Mouse (Mus musculus): ENCODE results near the gene Exd1. TPM values are rescaled to one million over a fixed set of nuclear protein-coding genes. Genes with fewer than 3 reads are reported as not detected.
A peak's percentile ranks its signal among the peaks of the same experiment; 100 is the strongest.

Gene Exd1
- 1.0 TPM in 2 replicates for polyA plus RNA-seq (2015; fragmentation: Nextera tagmentation; extraction: Ambion mirVana)

DNA sequence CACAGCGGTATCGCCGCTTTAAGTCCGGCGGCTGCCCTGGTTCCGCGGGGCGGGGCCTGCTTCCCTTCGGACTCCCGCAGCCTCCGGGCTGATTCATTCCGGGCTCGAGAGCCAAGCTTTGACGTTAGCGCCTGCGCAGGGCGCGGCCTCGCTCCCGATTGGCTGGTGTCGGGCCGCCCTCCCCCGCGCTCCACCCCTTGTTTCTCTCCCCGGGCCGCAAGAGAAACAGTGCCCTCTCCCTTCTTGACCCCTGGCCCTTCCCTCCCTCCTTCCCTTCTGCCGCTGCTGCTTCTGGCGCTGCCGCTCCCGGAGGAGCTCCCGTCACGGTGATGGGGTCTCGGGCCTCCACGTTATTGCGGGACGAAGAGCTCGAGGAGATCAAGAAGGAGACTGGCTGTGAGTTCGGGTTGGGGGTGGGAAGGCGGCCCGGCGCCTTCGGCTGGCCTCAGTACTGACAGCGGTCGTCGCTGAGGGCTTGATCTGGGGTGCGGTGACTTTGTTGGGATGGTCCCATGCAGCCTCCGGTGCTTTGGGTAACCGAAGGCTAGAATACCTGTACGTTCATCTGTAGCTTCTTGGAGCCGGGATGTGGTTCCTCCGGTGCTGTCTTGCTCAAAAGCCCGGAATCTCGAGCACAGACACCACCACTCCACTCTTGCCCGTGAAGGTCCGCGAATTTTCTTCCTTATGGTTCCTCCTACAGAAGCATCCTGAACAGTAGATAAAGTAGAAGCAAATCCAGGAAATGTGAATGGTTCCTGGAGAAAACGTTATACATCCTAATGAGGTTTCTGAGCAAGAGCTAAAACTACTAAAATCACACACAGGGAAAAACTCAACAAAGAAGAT lies at the start of gene Exd1, which contains the start of gene Chp1:
Exd1 (minus strand) TSS at position 106 of the 849 bp plus-strand sequence.
Chp1 (plus strand) TSS at position 176 of the 849 bp plus-strand sequence.
- Histone ChIP-seq H3K36me3 (ENCODE audit: control insufficient read depth, insufficient read depth, low read length) (no peaks in the 10 kb centered on the region), H3K27me3 (ENCODE audit: control insufficient read depth, insufficient read depth, low read depth, low read length) (no peaks in the 10 kb centered on the region), H3K9me3 (replicated peaks; ENCODE audit: control insufficient read depth, low read length, poor library complexity, severe bottlenecking) (no peaks in the 10 kb centered on the region), H3K9ac (ENCODE audit: low read depth, low read length) (peak within 1 kb of the TSS; percentile 88), H3K4me2 (ENCODE audit: low read length) (peak within 1 kb of the TSS; percentile 74), H3K4me3 (ENCODE audit: low read depth, low read length) (peak within 1 kb of the TSS; percentile 83), H3K27ac (ENCODE audit: low read length) (peak within 1 kb of the TSS; percentile 81), H3K4me1 (ENCODE audit: control insufficient read depth, insufficient read depth, low read length) (peaks cover 16% of the 10 kb centered on the region)
- WGBS, result under 1% methylated on average over 57 of the region's 57 CpGs
- ATAC-seq, result peak; percentile 99

- Histone ChIP-seq H3K36me3 (ENCODE audit: control insufficient read depth, insufficient read depth, low read length) (peaks cover 13% of the 10 kb centered on the region; the same call in 1 of the 2 replicates), H3K9ac (ENCODE audit: low read depth, low read length) (no peak overlapping the region), H3K4me3 (ENCODE audit: low read depth, low read length) (no peak overlapping the region), H3K9me3 (replicated peaks; ENCODE audit: control insufficient read depth, low read length, poor library complexity, severe bottlenecking) (no peaks in the 10 kb centered on the region), H3K27ac (ENCODE audit: low read length) (no peak overlapping the region), H3K4me2 (ENCODE audit: low read length) (no peak overlapping the region), H3K4me1 (ENCODE audit: control insufficient read depth, insufficient read depth, low read length) (peaks cover 32% of the 10 kb centered on the region), H3K27me3 (ENCODE audit: control insufficient read depth, insufficient read depth, low read depth, low read length) (no peaks in the 10 kb centered on the region)
- ATAC-seq, result no peak
- WGBS, result 92% methylated on average over 8 of the region's 8 CpGs
Observed at GRCm38 (mm10) chr2:119596781-119597330, 49.4 kb upstream of the Exd1 start.

DNA sequence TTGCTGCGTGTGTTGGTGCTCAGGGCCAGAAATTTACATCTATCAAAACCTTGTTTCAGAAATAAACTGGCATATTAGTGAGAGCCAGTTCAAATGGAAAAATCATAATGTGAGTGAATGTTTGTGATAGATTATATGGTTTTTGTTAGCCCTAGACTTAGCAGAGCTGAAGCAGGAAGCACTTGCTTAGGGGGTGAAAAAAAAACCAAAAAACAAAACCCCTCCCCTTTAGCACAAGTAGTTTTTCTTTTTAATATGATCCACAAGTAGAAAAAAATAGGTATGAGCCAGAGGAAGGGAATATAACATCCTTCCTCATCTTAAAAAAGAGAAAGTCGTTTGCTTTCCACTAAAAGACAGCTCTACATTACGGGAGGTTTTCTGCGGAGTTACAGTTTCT lies 47.9 kb upstream of the Exd1 start:
- H3K9ac ChIP-seq (ENCODE audit: low read depth, low read length), result peak overlapping the region; percentile 15; the same call in 1 of the 2 replicates
- H3K36me3 ChIP-seq (ENCODE audit: control insufficient read depth, insufficient read depth, low read length), result peaks cover 18% of the 10 kb centered on the region; the same call in 1 of the 2 replicates
- no peak overlapping the region for H3K27ac ChIP-seq (ENCODE audit: low read length)
- H3K27me3 ChIP-seq (ENCODE audit: control insufficient read depth, insufficient read depth, low read depth, low read length), result no peaks in the 10 kb centered on the region
- H3K4me2 ChIP-seq (ENCODE audit: low read length), result peak overlapping the region; percentile 71
- H3K4me3 ChIP-seq (ENCODE audit: low read depth, low read length), result peak overlapping the region; percentile 80
- peaks cover 21% of the 10 kb centered on the region for H3K4me1 ChIP-seq (ENCODE audit: control insufficient read depth, insufficient read depth, low read length)
- ATAC-seq, result no peak
- 50% methylated on average over 4 of the region's 4 CpGs for WGBS
- no peaks in the 10 kb centered on the region for H3K9me3 ChIP-seq (replicated peaks; ENCODE audit: control insufficient read depth, low read length, poor library complexity, severe bottlenecking)

GRCm38 (mm10) chr2:119594113-119594981 lies 46.9 kb upstream of the Exd1 start:
- peaks cover 21% of the 10 kb centered on the region for H3K4me1 ChIP-seq (ENCODE audit: control insufficient read depth, insufficient read depth, low read length)
- H3K9me3 ChIP-seq (replicated peaks; ENCODE audit: control insufficient read depth, low read length, poor library complexity, severe bottlenecking), result no peaks in the 10 kb centered on the region
- peak overlapping the region; percentile 71 for H3K4me2 ChIP-seq (ENCODE audit: low read length)
- ATAC-seq, result peak; percentile 98
- under 1% methylated on average over 60 of the region's 61 CpGs for WGBS
- peaks cover 15% of the 10 kb centered on the region for H3K36me3 ChIP-seq (ENCODE audit: control insufficient read depth, insufficient read depth, low read length)
- H3K27ac ChIP-seq (ENCODE audit: low read length), result peak overlapping the region; percentile 83
- H3K4me3 ChIP-seq (ENCODE audit: low read depth, low read length), result peak overlapping the region; percentile 80
- H3K27me3 ChIP-seq (ENCODE audit: control insufficient read depth, insufficient read depth, low read depth, low read length), result no peaks in the 10 kb centered on the region
- peak overlapping the region; percentile 90 for H3K9ac ChIP-seq (ENCODE audit: low read depth, low read length)

- Histone ChIP-seq H3K27ac (ENCODE audit: low read length) (peak overlapping the region; percentile 76), H3K4me1 (ENCODE audit: control insufficient read depth, insufficient read depth, low read length) (peaks cover 21% of the 10 kb centered on the region), H3K27me3 (ENCODE audit: control insufficient read depth, insufficient read depth, low read depth, low read length) (no peaks in the 10 kb centered on the region), H3K9me3 (replicated peaks; ENCODE audit: control insufficient read depth, low read length, poor library complexity, severe bottlenecking) (no peaks in the 10 kb centered on the region), H3K4me3 (ENCODE audit: low read depth, low read length) (peak overlapping the region; percentile 80), H3K36me3 (ENCODE audit: control insufficient read depth, insufficient read depth, low read length) (peaks cover 12% of the 10 kb centered on the region), H3K4me2 (ENCODE audit: low read length) (peak overlapping the region; percentile 55), H3K9ac (ENCODE audit: low read depth, low read length) (no peak overlapping the region; the same call in 1 of the 2 replicates)
- 9% methylated on average over 7 of the region's 7 CpGs for WGBS
- ATAC-seq, result peak; percentile 37
Observed at GRCm38 (mm10) chr2:119593765-119594112, 46.3 kb upstream of the Exd1 start.

GRCm38 (mm10) chr2:119591247-119591646 lies 43.8 kb upstream of the Exd1 start:
- H3K4me3 ChIP-seq (ENCODE audit: low read depth, low read length), result no peak overlapping the region
- no peak overlapping the region for H3K9ac ChIP-seq (ENCODE audit: low read depth, low read length)
- no peaks in the 10 kb centered on the region for H3K27me3 ChIP-seq (ENCODE audit: control insufficient read depth, insufficient read depth, low read depth, low read length)
- H3K36me3 ChIP-seq (ENCODE audit: control insufficient read depth, insufficient read depth, low read length), result peaks cover 5% of the 10 kb centered on the region
- peaks cover 17% of the 10 kb centered on the region for H3K4me1 ChIP-seq (ENCODE audit: control insufficient read depth, insufficient read depth, low read length)
- no peak overlapping the region for H3K4me2 ChIP-seq (ENCODE audit: low read length)
- no peak for ATAC-seq
- H3K9me3 ChIP-seq (replicated peaks; ENCODE audit: control insufficient read depth, low read length, poor library complexity, severe bottlenecking), result no peaks in the 10 kb centered on the region
- WGBS, result 88% methylated on average over 3 of the region's 3 CpGs
- no peak overlapping the region for H3K27ac ChIP-seq (ENCODE audit: low read length)

DNA sequence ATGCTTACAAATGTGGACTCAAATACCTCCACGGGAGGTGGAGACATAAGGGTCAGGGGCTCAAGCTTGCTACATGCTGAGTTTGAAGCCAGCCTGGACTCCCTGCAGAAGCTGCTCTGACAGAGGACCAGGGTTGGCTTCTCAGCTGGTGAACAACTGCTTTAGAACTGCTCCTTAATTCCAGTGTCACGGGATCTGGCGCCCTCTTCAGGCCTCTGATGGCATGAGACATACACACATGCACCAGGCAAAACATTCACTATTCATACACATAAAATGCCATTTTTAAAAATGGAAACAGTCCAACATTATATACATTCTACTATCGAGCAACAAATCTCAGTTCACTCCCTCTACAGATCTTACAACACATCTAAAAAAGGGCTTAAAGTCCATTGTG lies 40.0 kb upstream of the Exd1 start:
- no peak overlapping the region for H3K4me3 ChIP-seq (ENCODE audit: low read depth, low read length)
- peaks cover 5% of the 10 kb centered on the region for H3K36me3 ChIP-seq (ENCODE audit: control insufficient read depth, insufficient read depth, low read length)
- H3K4me2 ChIP-seq (ENCODE audit: low read length), result no peak overlapping the region
- 14% methylated on average over 4 of the region's 4 CpGs for WGBS
- H3K27me3 ChIP-seq (ENCODE audit: control insufficient read depth, insufficient read depth, low read depth, low read length), result no peaks in the 10 kb centered on the region
- H3K27ac ChIP-seq (ENCODE audit: low read length), result no peak overlapping the region
- H3K4me1 ChIP-seq (ENCODE audit: control insufficient read depth, insufficient read depth, low read length), result no peaks in the 10 kb centered on the region
- no peaks in the 10 kb centered on the region for H3K9me3 ChIP-seq (replicated peaks; ENCODE audit: control insufficient read depth, low read length, poor library complexity, severe bottlenecking)
- no peak for ATAC-seq
- H3K9ac ChIP-seq (ENCODE audit: low read depth, low read length), result no peak overlapping the region

GRCm38 (mm10) chr2:119584282-119584681 lies 36.9 kb upstream of the Exd1 start:
- no peaks in the 10 kb centered on the region for H3K9me3 ChIP-seq (replicated peaks; ENCODE audit: control insufficient read depth, low read length, poor library complexity, severe bottlenecking)
- no peak overlapping the region for H3K4me3 ChIP-seq (ENCODE audit: low read depth, low read length)
- H3K4me2 ChIP-seq (ENCODE audit: low read length), result no peak overlapping the region
- H3K36me3 ChIP-seq (ENCODE audit: control insufficient read depth, insufficient read depth, low read length), result peaks cover 5% of the 10 kb centered on the region; the same call in 1 of the 2 replicates
- no peaks in the 10 kb centered on the region for H3K27me3 ChIP-seq (ENCODE audit: control insufficient read depth, insufficient read depth, low read depth, low read length)
- no peak overlapping the region for H3K27ac ChIP-seq (ENCODE audit: low read length)
- 91% methylated on average over 8 of the region's 8 CpGs for WGBS
- no peak overlapping the region for H3K9ac ChIP-seq (ENCODE audit: low read depth, low read length)
- no peaks in the 10 kb centered on the region for H3K4me1 ChIP-seq (ENCODE audit: control insufficient read depth, insufficient read depth, low read length)
- no peak for ATAC-seq
